Mouse (Mus musculus) lung, postnatal 0 days (tissue): ENCODE measurements around the gene Mcm2. TPM values are rescaled to one million over a fixed set of nuclear protein-coding genes. Genes with fewer than 3 reads are reported as not detected.

Experiments used
- ATAC-seq: fragments of 200-750 bp; cut with Nextera tagmentation; 2 replicates; pipeline ENCODE4 v1.8.0; 2017; ENCODE audit warnings: moderate library complexity
- DNase-seq: peaks from one replicate; pipeline ENCODE4 v3.0.0-alpha.2; 2016; ENCODE audit warnings: low spot score
- H3K27ac ChIP-seq: fragments of 300-500 bp; sonication (generic); 2 replicates; pipeline ENCODE4 v1.5.1; 2014; ENCODE audit warnings: antibody characterized with exemption, mild to moderate bottlenecking, low read length, mixed read lengths
- H3K27me3 ChIP-seq: fragments of 300-500 bp; sonication (generic); replicated peaks from 2 replicates; pipeline ENCODE4 v1.6.1; 2014; ENCODE audit warnings: low read length, mixed read lengths; ENCODE audit not compliant: insufficient read depth
- H3K36me3 ChIP-seq: fragments of 300-500 bp; sonication (generic); 2 replicates; pipeline ENCODE4 v1.6.1; 2014; ENCODE audit warnings: low read length, mixed read lengths; ENCODE audit not compliant: insufficient read depth
- H3K4me1 ChIP-seq: fragments of 300-500 bp; sonication (generic); 2 replicates; pipeline ENCODE4 v1.6.1; 2014; ENCODE audit warnings: antibody characterized with exemption, low read depth, low read length, mixed read lengths; ENCODE audit not compliant: insufficient read depth
- H3K4me2 ChIP-seq: fragments of 300-500 bp; sonication (generic); replicated peaks from 2 replicates; pipeline ENCODE4 v1.6.1; 2014; ENCODE audit warnings: low read depth, mild to moderate bottlenecking, low read length, moderate library complexity, mixed read lengths
- H3K4me3 ChIP-seq: fragments of 300-500 bp; sonication (generic); 2 replicates; pipeline ENCODE4 v1.5.1; 2014; ENCODE audit warnings: low read depth, low read length
- H3K9ac ChIP-seq: fragments of 300-500 bp; sonication (generic); replicated peaks from 2 replicates; pipeline ENCODE4 v1.6.1; 2014; ENCODE audit warnings: low read depth, mild to moderate bottlenecking
- H3K9me3 ChIP-seq: fragments of 300-500 bp; sonication (generic); 2 replicates; pipeline ENCODE4 v1.6.1; 2016; ENCODE audit warnings: low read length, mixed read lengths
- CTCF ChIP-seq: IDR thresholded peaks from 2 replicates; pipeline ENCODE4 v1.5.1; 2016; ENCODE audit warnings: antibody characterized with exemption, mild to moderate bottlenecking
- EP300 ChIP-seq: IDR thresholded peaks from 2 replicates; pipeline ENCODE4 v1.6.1; 2016; ENCODE audit warnings: antibody characterized with exemption, mild to moderate bottlenecking, control low read depth
- WGBS: fragments of 180-500 bp; shearing (Covaris S2); extraction: QIAGEN DNeasy Blood & Tissue Kit; methylation state at CpG from one replicate; pipeline ENCODE4 v1.1.7; 2014; 5-methylcytosine and 5-hydroxymethylcytosine counted together
- polyA plus RNA-seq: library from polyadenylated mRNA; unstranded; fragments of >200 nt; fragmentation: Nextera tagmentation; extraction: Ambion mirVana; gene quantifications from 2 replicates; pipeline ENCODE4 v1.2.1, GENCODE M21; 2015

The Mcm2 gene
- polyA plus RNA-seq, 1 experiment from 2014 or later: 14.5 TPM

DNA sequence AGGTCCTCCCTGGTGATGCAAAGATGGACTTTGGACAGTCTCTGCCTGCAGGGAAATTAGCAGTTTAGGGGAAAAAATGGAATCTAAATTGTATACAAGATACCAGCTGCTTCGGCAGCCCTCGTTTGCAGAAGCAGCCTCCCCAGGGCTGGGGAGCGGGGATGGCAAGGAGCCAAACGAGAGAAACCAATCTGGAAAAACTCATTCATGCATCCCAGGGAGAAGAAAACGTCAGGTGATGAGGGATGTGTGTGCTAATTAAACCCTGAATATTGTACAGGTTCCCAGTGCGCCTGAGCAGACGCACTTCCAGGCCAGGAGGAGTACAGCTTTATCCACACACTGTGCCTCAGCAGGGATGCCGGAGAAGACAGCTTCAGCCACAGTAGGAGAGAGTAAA, 27.0 kb downstream of the Mcm2 start:
- Histone ChIP-seq H3K36me3 (no peaks in the 10 kb centered on the region), H3K9me3 (no peaks in the 10 kb centered on the region), H3K27ac (no peak overlapping the region), H3K4me2 (no peak overlapping the region), H3K27me3 (0 out of 2 replicates have a peak, but pooled peaks cover 7% of the 10 kb centered on the region), H3K9ac (no peak overlapping the region), H3K4me1 (no peaks in the 10 kb centered on the region), H3K4me3 (no peak overlapping the region)
- ATAC-seq (no peak), DNase-seq (no peak)
- TF ChIP-seq CTCF: no peak
- TF ChIP-seq EP300: no peak
- 50% methylated on average over 8 of the region's 8 CpGs for WGBS

DNA sequence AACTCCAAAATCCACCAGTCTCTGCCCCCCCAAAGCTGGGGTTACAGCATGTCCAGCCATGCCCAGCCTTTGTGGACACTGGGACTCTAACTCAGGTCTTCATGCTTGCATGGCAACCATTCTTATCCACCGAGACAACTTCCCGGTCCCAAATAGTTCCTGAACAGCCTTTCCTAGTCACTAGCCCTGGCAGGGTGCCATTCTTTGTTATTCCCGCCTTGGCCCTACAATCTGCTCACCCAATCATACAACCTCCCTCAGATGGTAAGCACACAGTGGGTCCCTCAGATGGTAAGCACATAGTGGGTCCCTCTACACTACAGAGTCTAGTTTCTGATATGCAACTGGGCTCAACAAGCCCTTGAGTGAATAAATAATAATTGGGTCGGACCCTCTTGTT, 28.0 kb downstream of the Mcm2 start:
- H3K4me2 ChIP-seq: no peak overlapping the region

DNA sequence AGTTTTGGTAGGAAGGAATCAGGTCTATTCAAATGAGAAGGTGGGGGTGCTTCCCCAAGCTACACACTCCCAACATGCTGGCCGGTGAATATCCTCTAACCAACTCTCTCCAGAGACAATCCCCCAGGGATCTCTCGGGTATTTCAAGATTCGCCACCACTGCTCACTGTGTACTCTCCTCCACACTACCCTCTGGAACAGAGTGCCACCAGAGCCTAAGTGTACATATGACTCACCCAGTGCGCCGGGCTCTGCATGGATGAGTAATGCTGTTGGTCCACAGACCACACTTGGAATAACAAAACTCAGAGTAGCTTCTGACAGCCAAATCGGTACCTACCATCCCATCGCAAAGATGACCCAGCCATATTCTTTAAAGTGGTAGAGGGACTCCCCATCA, 29.1 kb downstream of the Mcm2 start:
- Histone ChIP-seq H3K4me2 (no peak overlapping the region), H3K9me3 (no peaks in the 10 kb centered on the region), H3K4me1 (no peaks in the 10 kb centered on the region), H3K4me3 (no peak overlapping the region), H3K27ac (no peak overlapping the region), H3K36me3 (no peaks in the 10 kb centered on the region), H3K27me3 (no peaks in the 10 kb centered on the region), H3K9ac (no peak overlapping the region)
- WGBS: 85% methylated on average over 7 of the region's 7 CpGs
- TF ChIP-seq EP300: no peak
- TF ChIP-seq CTCF: no peak
- ATAC-seq (peak; percentile 44; the same call in 1 of the 2 replicates), DNase-seq (no peak)

More for the DNA sequence above, 28.0 kb downstream of the Mcm2 start:
- H3K9me3 ChIP-seq: no peaks in the 10 kb centered on the region
- no peak overlapping the region for H3K9ac ChIP-seq
- ATAC-seq: no peak
- no peak overlapping the region for H3K4me3 ChIP-seq
- DNase-seq: no peak
- no peak overlapping the region for H3K27ac ChIP-seq
- H3K27me3 ChIP-seq: 0 out of 2 replicates have a peak, but pooled peaks cover 3% of the 10 kb centered on the region
- WGBS: 40% methylated on average over 4 of the region's 4 CpGs
- TF ChIP-seq EP300: no peak
- no peak for TF ChIP-seq CTCF
- H3K36me3 ChIP-seq: no peaks in the 10 kb centered on the region
- H3K4me1 ChIP-seq: no peaks in the 10 kb centered on the region

DNA sequence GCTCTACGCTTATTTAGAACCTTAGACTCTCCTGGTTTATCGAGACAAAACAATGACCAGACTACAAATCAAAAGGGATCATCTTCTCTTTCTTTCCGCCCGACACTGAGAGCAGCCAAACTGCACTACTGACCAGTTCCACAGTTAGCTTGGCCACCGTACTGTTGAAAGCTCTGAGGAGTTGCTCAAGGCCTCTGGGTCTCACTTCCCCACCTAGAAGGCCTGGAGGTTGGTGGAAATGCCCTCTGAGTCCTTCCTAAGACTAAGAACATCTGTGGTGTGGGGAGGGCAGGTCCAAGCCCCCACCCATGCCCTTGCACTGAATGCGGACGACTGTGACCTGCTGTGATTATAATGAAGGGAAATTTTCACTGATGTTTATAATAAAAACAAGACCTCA, 32.9 kb downstream of the Mcm2 start:
- no peak for ATAC-seq
- no peak overlapping the region for H3K4me2 ChIP-seq
- no peaks in the 10 kb centered on the region for H3K36me3 ChIP-seq
- no peak overlapping the region for H3K27ac ChIP-seq
- no peak overlapping the region for H3K9ac ChIP-seq
- H3K27me3 ChIP-seq: no peaks in the 10 kb centered on the region
- TF ChIP-seq CTCF (no peak), EP300 (no peak)
- H3K4me3 ChIP-seq: no peak overlapping the region
- no peaks in the 10 kb centered on the region for H3K9me3 ChIP-seq
- no peaks in the 10 kb centered on the region for H3K4me1 ChIP-seq
- WGBS: 84% methylated on average over 7 of the region's 7 CpGs
- no peak for DNase-seq

DNA sequence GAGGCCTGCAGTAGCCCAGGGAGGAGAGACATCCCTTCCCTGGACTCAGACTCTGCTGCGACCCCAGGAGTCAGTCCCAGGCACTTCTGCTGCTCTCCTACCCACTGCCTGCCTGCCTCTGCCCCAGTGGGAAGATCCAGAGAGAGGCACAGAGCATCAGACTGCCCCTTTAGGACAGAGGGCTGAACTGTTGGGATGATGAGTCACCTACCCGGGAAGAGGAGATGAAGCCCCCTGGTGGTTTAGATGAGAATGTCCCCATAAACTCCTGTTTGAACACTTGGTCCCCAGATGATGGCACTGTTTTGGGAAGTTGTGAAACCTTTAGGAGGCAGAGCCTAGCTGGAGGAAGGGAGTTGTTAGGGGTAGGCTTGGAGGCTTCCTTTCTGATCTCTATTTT, 37.7 kb downstream of the Mcm2 start:
- WGBS: 13% methylated on average over 2 of the region's 2 CpGs
- Histone ChIP-seq H3K4me1 (no peaks in the 10 kb centered on the region), H3K27me3 (no peaks in the 10 kb centered on the region), H3K9me3 (no peaks in the 10 kb centered on the region), H3K9ac (no peak overlapping the region), H3K36me3 (no peaks in the 10 kb centered on the region), H3K27ac (no peak overlapping the region), H3K4me3 (no peak overlapping the region), H3K4me2 (no peak overlapping the region)
- peak; percentile 91 for DNase-seq
- peak; percentile 85 for ATAC-seq
- TF ChIP-seq CTCF: peak; percentile 93
- no peak for TF ChIP-seq EP300

DNA sequence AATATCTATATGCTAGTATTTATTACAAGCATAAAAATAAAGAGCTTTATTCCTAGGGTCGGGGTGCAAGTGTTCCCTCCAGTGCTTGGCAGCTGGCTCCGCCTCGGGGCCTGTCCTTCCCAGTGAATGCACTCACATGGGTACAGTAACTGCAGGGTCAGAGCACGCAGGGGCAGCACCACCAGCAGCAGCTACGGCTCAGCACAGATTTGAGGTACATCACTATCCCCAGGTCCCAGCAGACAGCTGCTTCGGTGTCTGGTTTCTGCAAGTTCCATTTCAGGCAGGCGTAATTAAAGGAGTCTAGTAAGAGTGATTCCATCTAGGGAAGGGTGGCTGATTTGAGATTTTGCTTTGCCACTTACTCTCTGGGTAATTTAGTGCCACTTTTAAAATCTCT, 40.2 kb downstream of the Mcm2 start:
- Histone ChIP-seq H3K9me3 (no peaks in the 10 kb centered on the region), H3K4me2 (no peak overlapping the region), H3K27me3 (no peaks in the 10 kb centered on the region), H3K9ac (no peak overlapping the region), H3K36me3 (no peaks in the 10 kb centered on the region), H3K4me3 (no peak overlapping the region), H3K27ac (no peak overlapping the region), H3K4me1 (no peaks in the 10 kb centered on the region)
- DNase-seq: no peak
- ATAC-seq: no peak
- WGBS: 74% methylated on average over 7 of the region's 7 CpGs
- no peak for TF ChIP-seq CTCF
- no peak for TF ChIP-seq EP300

DNA sequence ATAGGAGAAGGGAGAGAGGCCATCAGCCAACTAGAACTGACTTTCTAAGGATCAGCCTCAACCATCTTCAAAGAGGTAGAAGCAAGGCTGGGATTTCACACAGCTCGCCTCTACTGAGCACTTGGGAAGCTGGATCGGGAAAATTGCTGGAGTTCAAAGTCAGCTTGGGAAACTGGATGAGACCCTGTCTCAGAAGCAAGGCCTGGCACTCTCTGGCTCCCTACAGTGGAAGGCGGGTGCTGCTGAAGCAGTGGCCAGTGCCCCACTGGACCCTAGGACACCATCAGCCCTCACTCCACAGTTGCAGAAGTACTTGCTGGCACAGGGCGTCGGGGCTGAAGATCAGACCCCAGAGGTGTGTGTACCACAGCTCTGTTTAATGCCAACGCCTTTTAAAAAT, 40.8 kb downstream of the Mcm2 start:
- H3K27me3 ChIP-seq: no peaks in the 10 kb centered on the region
- no peaks in the 10 kb centered on the region for H3K9me3 ChIP-seq
- no peaks in the 10 kb centered on the region for H3K4me1 ChIP-seq
- no peak overlapping the region for H3K27ac ChIP-seq
- 80% methylated on average over 6 of the region's 6 CpGs for WGBS
- H3K4me3 ChIP-seq: no peak overlapping the region
- TF ChIP-seq EP300 (no peak), CTCF (no peak)
- ATAC-seq (no peak), DNase-seq (no peak)
- H3K4me2 ChIP-seq: no peak overlapping the region
- no peaks in the 10 kb centered on the region for H3K36me3 ChIP-seq
- H3K9ac ChIP-seq: no peak overlapping the region
